Comparison of ENCODE assay signal across 13 mouse cellular contexts in genomic region chr17:47988811-47989210, GRCm38 (mm10). TPM values are rescaled to one million over a fixed set of nuclear protein-coding genes. Genes with fewer than 3 reads are reported as not detected.
DNase-seq lines count a peak whose midpoint lies in the region; ATAC-seq lines count a peak whose summit lies in the region.
"Had no signal": no experiment of that assay in that cellular context is flagged by ENCODE, and none has a peak within 500 bp of the region (broad histone marks: within the 10 kb centered on the region; RNA-seq: fewer than 3 reads in every experiment).

No protein-coding gene starts in this region.

- no peaks in the 10 kb centered on the region for H3K36me3 ChIP-seq in forebrain, embryonic 12.5 days (replicated peaks)
- H3K36me3 ChIP-seq in forebrain, embryonic 13.5 days (ENCODE audit: poor library complexity, severe bottlenecking), result no peaks in the 10 kb centered on the region
- H3K36me3 ChIP-seq in neural tube, embryonic 14.5 days (ENCODE audit: control insufficient read depth, insufficient read depth, low read length), result no peaks in the 10 kb centered on the region

- H3K9ac ChIP-seq in forebrain, embryonic 12.5 days, result no peak overlapping the region
- H3K9ac ChIP-seq in forebrain, embryonic 13.5 days, result no peak overlapping the region
- no peak overlapping the region for H3K9ac ChIP-seq in neural tube, embryonic 14.5 days (replicated peaks; ENCODE audit: low read depth, low read length)

- 61% methylated on average over 8 of the region's 8 CpGs for WGBS in forebrain, embryonic 12.5 days
- 61% methylated on average over 8 of the region's 8 CpGs for WGBS in forebrain, embryonic 13.5 days
- 53% methylated on average over 8 of the region's 8 CpGs for WGBS in neural tube, embryonic 14.5 days

- H3K4me1 ChIP-seq in forebrain, embryonic 12.5 days, result peaks cover 23% of the 10 kb centered on the region
- peaks cover 22% of the 10 kb centered on the region for H3K4me1 ChIP-seq in forebrain, embryonic 13.5 days
- no peaks in the 10 kb centered on the region for H3K4me1 ChIP-seq in neural tube, embryonic 14.5 days (ENCODE audit: control insufficient read depth, insufficient read depth, low read length)

- peak overlapping the region; percentile 85; the same call in 1 of the 2 replicates for H3K27ac ChIP-seq in forebrain, embryonic 12.5 days
- H3K27ac ChIP-seq in forebrain, embryonic 13.5 days, result no peak overlapping the region
- no peak overlapping the region for H3K27ac ChIP-seq in neural tube, embryonic 14.5 days (ENCODE audit: low read depth, low read length)
- H3K27ac ChIP-seq: layer of hippocampus, adult 2 months had no signal

- H3K9me3 ChIP-seq in forebrain, embryonic 12.5 days, result no peaks in the 10 kb centered on the region
- no peaks in the 10 kb centered on the region for H3K9me3 ChIP-seq in forebrain, embryonic 13.5 days (replicated peaks)
- no peaks in the 10 kb centered on the region for H3K9me3 ChIP-seq in neural tube, embryonic 14.5 days (ENCODE audit: control insufficient read depth, low read length)

- no peak for ATAC-seq in forebrain, embryonic 12.5 days (ENCODE audit: low FRiP score)
- no peak for ATAC-seq in forebrain, embryonic 13.5 days
- ATAC-seq in neural tube, embryonic 14.5 days (ENCODE audit: low read depth), result peak; percentile 31; the same call in 1 of the 2 replicates

- peaks cover 8% of the 10 kb centered on the region; the same call in 1 of the 2 replicates for H3K27me3 ChIP-seq in forebrain, embryonic 12.5 days
- no peaks in the 10 kb centered on the region for H3K27me3 ChIP-seq in forebrain, embryonic 13.5 days
- no peaks in the 10 kb centered on the region for H3K27me3 ChIP-seq in neural tube, embryonic 14.5 days (ENCODE audit: control insufficient read depth, insufficient read depth, low read length)

- no peak overlapping the region for H3K4me2 ChIP-seq in forebrain, embryonic 12.5 days
- no peak overlapping the region for H3K4me2 ChIP-seq in forebrain, embryonic 13.5 days
- H3K4me2 ChIP-seq in neural tube, embryonic 14.5 days (ENCODE audit: low read depth, low read length), result no peak overlapping the region

- DNase-seq in lung, postnatal 10 days, result peak; percentile 48
- DNase-seq in lung, postnatal 14 days, result no peak
- DNase-seq in gastrocnemius, postnatal 25 days, result peak; percentile 53
- no peak for DNase-seq in thymus, adult 18-20 months
- DNase-seq in frontal cortex, postnatal 14 days (ENCODE audit: low spot score in 2 of 2), result no peak
- DNase-seq: B cell, adult 2 months had no signal

- H3K4me3 ChIP-seq in forebrain, embryonic 12.5 days (replicated peaks), result no peak overlapping the region
- H3K4me3 ChIP-seq in forebrain, embryonic 13.5 days, result no peak overlapping the region
- H3K4me3 ChIP-seq in neural tube, embryonic 14.5 days (ENCODE audit: low read depth, low read length), result no peak overlapping the region
- H3K4me3 ChIP-seq: layer of hippocampus, adult 2 months had no signal

RNA-seq across cellular contexts. Expression of gene 1700122O11Rik, which starts 49.3 kb away (rescaled TPM):
- polyA plus RNA-seq in forebrain, embryonic 12.5 days (2016; fragmentation: Nextera tagmentation; extraction: Ambion mirVana), result not detected in 2 replicates
- not detected in 2 replicates for polyA plus RNA-seq in forebrain, embryonic 13.5 days (2015; fragmentation: Nextera tagmentation; extraction: Ambion mirVana)
- not detected for total RNA-seq in gastrocnemius, postnatal 25 days (2021)
- polyA plus RNA-seq in neural tube, embryonic 14.5 days (2014; fragmentation: Nextera tagmentation; extraction: Ambion mirVana), result not detected in 2 replicates
- total RNA-seq: gastrocnemius, adult 8-10 months; layer of hippocampus, adult 2 months; megakaryocyte, adult 5-6 weeks had no signal
- polyA plus RNA-seq: thymus, postnatal 0 days had no signal

Comparison
In these comparisons a context has a peak if more than half of its experiments do, and no peak if none do; other contexts are left out.
1. DNase-seq: peak in lung, postnatal 10 days (single experiment) and gastrocnemius, postnatal 25 days (single experiment); none in lung, postnatal 14 days (single experiment), thymus, adult 18-20 months (0 of 2) and frontal cortex, postnatal 14 days (0 of 2).